Mouse (Mus musculus) heart, postnatal 10 days (tissue): Measurements from ENCODE around the gene Parp3. TPM values are rescaled to one million over a fixed set of nuclear protein-coding genes. Genes with fewer than 3 reads are reported as not detected.

Experiments
- DNase-seq, 2 experiments: peaks; one replicate each; pipeline ENCODE4 v3.0.0; 2021
- intact Hi-C: fragments of 180-260 bp; cut with DNase I; formaldehyde crosslinking; loops from one replicate; pipeline ENCODE4 v1.15.1; 2025
- total RNA-seq, 2 experiments: library from RNA; stranded (reverse); gene quantifications; 2 replicates each; pipeline ENCODE4 v1.2.3; 2021

Parp3 gene
- total RNA-seq, 2 experiments from 2014 or later = 12.5 to 13.5 TPM

DNA sequence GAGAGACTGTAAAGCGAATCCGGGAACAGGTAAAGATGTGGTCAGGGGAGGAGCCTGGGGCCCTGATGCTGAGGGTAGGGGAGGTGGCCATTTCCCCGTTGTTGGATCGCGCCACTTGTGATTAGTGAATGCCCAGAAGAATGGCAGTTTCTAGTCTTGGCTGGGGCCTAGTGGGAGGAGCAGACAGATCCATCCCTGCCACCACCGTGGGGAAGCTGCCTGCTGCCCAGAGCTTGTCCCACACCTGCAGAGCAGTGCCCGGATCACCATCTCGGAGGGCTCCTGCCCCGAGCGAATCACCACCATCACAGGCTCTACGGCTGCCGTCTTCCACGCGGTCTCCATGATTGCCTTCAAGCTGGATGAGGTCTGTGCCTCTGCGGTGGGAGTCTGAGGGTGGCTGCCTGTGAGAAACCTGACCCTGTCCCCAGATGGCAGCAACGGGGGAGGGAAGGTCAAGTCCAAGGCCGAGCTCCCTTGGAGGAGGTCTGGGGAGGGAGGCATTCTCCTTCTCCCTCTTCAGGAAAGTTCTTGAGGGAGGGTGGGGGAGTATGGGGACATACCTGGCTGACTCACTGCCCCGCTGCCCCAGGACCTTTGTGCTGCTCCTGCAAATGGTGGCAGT, 16.2 kb downstream of the Parp3 start:
- no peak for DNase-seq
- intact Hi-C loops = no loop called here

DNA sequence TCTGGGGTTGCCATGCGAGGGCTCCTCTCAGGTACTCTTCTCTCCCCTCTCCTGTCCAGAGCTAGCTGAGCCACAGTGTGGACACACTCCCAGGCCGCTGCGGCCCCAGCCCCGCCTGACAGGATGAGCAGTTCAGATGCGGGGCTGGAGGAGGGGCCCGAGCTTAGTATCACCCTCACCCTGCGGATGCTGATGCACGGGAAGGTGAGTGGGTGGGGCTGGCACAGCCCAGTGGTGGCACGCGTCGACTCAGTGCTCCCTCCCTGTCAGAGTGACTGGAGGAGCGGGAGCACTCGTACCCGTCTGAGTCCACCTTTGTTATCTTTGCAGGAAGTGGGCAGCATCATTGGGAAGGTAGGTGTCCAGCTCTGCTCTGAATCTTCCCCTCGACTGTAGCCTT, 16.8 kb downstream of the Parp3 start:
- DNase-seq = no peak
- intact Hi-C loops = no loop called here

DNA sequence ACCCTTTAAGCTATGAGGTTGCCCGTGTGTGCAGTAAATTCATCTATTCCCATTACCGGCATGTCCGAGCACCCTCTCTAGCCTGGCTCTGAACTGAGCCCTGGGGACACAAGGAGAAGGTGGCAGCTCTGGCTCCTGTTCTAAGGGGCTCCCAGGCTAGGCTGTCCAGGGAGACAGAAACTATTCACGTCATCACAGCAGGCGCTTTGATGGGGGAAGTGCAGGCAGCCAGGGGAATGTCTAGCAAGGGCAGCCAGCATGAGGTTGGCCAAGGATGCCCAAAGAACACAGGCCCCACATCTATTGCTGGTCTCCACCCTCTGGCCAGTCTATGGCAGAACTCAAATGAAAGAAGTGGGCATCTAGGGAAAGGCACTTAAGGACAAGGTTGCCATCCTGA, 18.8 kb downstream of the Parp3 start:
- intact Hi-C loops = no loop called here
- peak; percentile 63 to 67 for DNase-seq

DNA sequence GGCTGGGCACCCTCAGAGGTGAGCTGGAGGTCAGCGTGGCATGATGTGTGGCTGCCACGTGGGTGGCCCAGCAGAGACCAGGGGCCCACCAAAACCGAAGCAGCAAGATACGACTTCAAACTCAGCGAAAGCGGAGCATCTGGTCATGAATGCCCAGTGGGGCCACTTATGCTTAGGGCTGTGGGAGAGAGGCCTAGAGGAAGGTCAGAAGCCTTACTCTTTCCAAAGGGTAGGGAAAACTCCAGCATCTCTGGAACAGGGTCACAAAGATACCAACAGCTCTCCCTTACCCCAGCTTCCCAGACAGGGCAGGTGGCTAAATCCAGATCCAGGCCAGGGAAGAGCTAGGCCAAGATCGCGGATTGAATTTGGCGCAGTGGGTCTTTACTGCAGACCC, 19.6 kb downstream of the Parp3 start:
- DNase-seq = no peak
- intact Hi-C loops = no loop called here

DNA sequence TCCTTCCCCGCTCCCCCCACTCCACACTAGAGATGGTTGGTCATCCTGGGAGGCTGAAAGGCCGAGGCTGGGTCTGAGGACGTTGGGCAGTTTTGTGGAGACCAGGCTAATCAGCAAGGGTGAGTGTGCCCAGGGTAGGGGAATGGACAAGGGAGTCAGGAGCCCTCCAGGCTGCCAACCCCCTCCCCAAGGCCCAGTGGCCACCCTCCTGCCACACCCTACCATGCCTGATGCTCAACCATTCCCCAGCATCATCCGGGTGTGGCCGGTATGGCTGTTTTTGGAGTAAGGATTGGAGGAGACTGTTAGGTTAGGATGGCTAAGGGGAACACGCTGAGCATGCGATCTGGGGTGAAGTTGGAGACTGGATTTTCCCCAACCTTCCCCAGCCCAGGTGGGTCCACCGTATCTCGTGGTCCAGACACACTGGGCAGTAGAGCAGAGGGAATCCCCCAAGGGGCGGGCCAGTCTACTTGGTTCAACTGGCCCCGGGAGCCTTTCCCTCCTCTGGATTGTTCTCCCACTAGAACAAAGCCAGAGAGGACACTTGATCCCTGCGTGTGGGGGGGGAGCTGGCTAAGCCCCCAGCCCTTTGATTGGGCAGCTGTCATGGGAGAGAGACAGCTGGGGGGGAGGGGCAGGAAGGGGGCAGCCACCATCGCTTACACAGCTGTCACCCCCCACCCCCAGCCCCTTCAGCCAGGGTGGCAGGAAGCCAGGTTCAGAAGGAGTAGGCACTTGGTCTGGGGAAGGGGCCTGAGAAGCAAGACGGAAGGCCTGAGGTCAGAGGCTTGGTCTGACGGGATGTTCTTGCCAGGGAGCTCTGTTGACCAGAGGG, 20.2 kb downstream of the Parp3 start:
- intact Hi-C loops = no loop called here
- DNase-seq = no peak

DNA sequence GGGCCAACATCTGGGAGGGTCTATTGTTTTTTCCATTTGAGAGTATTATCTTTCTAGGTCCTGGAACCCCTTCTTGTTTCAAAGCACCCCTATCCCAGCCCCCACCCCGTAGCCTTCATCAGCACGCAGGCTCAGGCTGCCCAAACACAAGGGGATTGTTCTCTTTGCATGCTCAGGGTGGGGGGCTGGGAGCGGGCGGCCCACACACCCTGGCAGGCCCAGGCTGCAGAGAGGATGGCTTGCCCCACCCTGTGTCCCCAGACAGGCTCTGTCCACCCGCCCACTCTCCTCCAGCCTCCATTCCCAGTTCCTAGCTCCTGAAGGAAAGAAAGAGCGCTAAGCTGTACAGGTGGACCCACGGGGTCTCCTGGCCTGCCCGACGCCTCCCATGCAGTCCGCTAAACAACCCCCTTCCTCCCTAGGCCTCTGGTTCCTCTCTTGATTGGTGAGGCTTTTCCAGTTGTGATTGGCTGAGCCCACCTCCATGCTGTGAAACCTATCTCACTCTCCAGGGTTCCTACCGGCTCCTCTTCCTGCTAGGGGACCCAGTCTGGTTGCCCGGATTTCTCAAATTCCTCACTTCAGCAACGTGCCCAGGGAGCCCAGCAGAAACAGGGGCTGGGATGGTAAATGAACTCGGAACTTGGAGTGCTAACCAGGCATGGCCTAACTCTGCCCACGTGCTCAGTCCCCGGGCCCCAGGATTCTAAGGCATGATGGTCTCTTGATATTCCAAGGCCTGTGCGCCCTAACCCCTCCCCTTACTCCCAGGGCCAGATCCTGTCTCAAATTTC, 21.7 kb downstream of the Parp3 start:
- intact Hi-C loops = no loop called here
- DNase-seq = peak in 1 of 2 experiments; percentile 32

DNA sequence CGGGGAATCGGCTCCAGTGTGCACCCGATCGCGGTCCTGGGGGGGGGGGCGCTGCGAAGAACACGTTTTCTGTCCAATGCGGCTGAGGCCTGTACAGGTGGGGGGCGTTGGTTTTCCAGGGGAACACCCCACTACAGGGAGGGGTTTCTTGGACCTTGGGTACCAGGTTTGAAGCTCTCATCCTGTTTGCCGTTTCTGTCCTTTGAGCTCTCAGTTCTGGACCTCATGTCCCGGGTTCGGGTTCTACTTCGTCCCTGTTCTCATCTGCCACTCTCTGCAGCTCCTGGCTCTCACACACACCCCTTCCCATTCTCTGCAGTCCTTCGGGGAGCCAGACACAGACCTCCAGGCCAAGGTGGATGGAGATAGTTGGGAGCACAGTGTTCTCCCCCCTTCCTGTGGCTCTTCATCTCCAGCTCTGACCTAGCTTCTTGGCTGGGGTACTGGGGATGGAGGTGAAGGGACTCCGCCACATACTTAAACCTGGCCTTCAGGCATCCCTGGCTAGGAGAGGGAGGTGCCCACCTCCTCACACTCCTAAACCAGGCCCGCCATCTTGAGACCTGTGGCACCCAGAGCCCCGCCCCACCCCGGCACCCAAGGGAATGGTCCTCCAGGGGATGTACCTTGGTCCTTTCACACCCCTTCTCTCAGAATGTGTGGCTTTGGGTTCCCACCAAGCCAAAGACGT, 22.5 kb downstream of the Parp3 start:
- intact Hi-C loops = no loop called here
- DNase-seq = peak in 1 of 2 experiments; percentile 43

DNA sequence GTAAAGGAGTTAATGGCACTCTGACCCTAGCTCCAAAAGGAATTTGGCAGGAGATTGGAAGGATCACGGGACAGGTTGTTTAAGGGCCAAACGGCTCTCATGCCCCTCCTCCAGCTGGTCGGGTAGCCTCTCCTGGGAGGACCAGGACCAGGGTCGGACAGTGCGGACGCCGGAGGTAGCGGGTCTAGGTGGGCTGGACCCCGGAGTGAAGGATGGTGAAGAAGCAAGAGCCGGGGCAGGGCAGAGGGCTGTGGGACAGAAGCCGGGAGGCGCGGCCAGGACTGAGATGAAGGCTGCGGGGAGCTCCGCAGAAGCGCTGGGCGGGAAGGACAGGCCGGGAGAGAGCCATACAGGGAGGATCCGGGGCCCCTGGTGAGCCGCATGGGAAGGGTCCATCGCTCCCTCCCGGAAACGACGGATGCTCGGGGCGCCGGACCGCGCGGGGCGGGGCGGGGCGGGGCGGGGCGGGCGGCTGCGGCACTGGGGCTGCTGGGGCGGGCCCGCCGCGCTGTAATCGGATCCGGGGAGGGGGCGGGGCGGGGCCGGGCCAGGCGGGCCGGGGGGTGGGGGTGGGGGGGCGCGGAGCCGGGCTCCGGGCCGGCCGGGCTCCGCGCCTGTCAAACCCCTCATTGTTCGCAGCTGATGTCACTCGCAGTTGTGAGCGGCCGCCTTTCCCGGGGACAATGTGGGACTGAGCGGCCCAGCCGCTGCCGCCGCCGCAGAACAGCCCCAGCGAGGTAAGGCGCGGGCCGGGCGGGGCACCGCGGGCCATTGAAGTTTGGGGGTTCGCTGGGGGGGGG, 23.3 kb downstream of the Parp3 start, which contains the start of gene Pcbp4:
Gene Pcbp4 (plus strand): TSS at position 21 of the 800 bp plus-strand sequence.
- peak; percentile 73 to 79 for DNase-seq
- intact Hi-C loops = no loop called here

DNA sequence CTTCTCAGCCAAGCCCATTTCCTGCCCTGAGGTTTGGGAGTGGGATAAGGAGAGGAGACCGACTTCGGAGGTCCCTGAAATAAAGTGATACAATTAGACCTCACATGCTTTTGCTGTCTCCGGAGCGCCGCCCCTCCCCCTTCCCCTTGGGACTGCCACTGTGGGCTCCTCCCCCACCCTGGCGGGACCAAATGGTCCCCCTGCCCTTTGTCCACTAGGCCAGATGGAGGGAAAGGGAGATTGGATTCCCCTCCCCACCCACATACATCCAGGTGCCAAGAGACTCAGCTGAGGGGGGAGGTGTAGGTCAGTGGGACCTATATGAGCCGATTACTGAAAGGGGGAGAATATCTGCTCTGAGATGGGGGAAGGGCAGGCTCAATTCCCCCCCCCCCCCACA, 23.9 kb downstream of the Parp3 start:
- intact Hi-C loops = no loop called here
- peak in 1 of 2 experiments; percentile 58 for DNase-seq

DNA sequence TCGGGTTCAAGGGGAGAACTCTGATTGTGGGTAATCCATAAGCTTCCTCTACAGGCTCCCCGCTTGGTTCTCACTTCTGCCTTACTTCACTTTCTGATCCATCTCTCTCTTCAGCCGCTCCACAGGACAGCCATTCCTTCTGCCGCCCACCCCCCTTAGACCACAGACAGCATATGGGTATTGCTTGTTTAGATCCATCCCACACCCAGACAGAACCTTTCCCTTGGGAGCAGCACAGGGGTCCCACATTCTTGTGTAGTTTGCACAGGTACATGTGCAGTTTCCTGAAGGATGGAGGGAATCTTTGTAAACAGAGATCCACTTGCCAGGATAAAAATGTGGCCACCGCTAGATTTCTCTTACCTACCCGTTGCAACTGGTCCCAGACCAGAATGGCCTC, 24.4 kb downstream of the Parp3 start:
- no peak for DNase-seq
- intact Hi-C loops = no loop called here

DNA sequence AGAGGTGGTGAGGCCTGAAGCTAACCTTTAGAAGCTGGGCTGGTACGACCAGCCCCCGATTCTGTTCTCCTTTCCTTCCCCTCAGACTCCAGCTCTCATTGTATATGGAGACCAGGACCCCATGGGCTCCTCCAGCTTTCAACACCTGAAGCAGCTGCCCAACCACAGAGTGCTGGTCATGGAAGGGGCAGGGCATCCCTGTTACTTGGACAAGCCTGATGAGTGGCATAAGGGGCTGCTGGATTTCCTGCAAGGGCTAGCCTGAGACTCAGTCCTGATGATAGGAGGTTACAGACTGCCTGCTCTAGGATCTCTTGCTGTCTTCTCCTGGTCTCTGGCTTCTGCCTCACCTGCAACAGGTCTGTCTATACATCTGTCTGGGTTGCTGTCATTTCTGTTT, 24.9 kb downstream of the Parp3 start:
- intact Hi-C loops = no loop called here
- DNase-seq = no peak

DNA sequence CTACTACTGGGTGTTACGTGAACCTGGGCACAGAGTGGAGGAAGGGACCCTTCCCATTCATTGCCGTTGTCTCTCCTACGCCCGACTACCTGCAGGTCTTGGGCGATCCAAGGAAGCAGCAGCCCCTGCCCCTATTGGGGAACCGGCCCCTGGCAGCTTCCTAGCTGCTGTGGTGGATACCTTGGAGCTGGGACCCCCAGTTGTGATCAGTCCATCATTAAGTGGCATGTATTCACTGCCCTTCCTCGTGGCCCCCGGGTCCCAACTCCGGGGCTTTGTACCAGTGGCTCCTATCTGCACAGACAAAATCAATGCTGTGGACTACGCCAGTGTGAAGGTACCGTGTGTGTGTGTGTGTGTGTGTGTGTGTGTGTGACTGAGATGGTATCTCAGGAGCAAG, 25.5 kb downstream of the Parp3 start:
- intact Hi-C loops = no loop called here

DNA sequence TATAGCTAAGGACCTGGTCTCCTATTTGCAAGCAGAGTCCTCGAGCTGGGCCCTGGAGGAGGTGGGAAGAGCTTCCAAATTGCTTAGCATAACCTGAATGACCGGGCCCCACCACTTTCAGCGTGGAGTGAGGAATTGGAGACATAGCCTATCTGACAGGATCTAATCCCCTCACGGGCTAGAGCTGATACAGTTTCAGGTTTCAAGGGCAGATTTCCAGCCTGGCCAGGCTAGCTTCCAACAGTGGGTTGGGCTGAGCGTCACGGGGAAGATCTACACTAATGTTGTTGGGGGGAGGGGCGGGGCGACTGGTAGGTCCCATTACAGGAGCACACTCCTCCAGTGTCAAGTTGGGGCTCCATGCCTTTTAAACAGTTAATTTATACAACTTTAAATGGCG, 26.1 kb downstream of the Parp3 start:
- DNase-seq = peak; percentile 60 to 61
- intact Hi-C loops = no loop called here

More for the DNA sequence above, 25.5 kb downstream of the Parp3 start:
- no peak for DNase-seq

DNA sequence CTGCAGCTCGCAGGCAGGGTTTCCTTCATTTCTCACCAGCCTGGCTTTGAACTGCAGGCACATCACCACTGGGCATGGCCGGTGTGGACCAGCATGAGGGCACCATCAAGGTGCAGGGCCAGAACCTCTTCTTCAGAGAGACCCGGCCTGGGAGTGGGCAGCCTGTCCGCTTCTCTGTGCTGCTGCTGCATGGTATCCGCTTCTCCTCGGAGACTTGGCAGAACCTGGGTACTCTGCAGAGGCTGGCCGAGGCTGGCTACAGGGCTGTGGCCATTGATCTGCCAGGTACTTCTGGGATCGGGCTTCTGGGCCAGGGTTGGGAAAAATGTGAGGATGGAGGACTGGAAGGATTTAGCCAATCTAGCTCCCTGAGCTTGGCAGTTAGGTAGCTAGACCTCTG, 26.8 kb downstream of the Parp3 start:
- intact Hi-C loops = no loop called here
- no peak for DNase-seq

DNA sequence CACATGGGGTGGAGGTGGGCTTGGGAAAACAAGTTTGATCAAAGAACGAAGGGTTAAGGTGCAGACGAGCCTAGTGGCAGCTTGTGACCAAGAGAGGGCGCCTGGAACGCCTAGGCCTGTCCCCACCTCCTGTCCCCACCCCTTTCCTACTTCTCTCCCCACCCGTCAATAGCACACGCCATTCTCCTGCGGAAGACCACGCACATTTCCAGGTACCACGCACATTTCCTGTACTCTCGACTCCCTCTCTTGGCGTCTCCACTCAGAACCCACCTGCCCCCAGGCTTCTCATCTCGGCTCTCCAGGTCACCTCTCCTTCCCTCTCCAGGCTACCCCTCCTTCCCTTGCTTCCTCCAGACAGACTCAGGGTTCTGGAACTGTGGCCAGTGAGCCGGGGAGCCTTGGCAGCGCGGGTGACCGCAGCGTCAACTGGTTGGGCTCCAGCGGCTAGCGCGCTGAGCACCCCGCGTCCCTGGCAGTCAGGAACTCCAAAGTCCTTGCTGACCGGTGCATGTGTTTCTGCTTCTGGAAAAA, 28.2 kb downstream of the Parp3 start:
- DNase-seq = peak; percentile 83 to 87
- intact Hi-C loops = loop anchor here (1.0 kb wide), 1 partner anchor 28 kb away; the partner anchor contains the start of gene Parp3

DNA sequence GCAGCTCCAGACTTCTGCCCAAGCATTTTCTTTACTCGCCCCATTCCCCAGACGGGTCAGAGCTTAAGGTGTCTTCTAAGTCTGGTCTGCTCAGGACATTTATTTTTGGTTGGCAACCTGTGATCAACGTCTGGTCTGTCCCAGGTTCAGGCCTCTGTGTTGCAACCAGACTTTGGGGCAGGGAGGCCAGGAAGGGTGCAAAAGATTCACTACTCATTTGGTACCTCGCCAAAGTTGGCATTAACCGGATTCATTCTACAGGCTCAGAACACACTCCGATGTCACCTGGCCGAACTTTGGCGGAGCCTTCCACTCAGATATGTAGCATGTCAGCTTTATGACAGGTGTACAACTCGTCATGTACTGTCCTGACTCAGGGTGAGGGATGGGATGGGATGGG, 28.8 kb downstream of the Parp3 start:
- intact Hi-C loops = loop anchor here (1.0 kb wide), 1 partner anchor 28 kb away; the partner anchor contains the start of gene Parp3
- DNase-seq = no peak

DNA sequence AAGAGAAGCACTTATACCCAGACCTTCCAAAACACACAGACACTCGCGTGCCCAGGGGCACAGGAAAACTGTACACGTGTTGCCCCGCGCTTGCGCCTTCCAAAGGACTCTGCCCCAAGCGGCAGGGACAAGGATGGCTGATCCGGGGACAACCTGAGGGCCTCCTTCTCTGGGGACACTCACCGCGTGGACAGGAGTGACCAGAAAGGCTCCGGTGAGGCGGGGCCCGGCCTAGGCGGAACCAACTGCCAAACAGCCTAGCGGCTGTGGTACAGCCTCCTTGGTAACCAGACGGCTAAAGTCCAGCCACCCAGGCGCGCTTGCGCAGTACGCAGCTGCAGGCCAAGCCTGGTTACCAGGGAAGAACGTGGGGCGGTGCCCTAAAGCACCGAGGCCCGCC, 29.4 kb downstream of the Parp3 start, which contains the start of the genes Abhd14b and Abhd14a:
Gene Abhd14b (plus strand): TSS at position 112 of the 400 bp plus-strand sequence.
Gene Abhd14a (minus strand): TSS at position 331 of the 400 bp plus-strand sequence.
- intact Hi-C loops = no loop called here
- DNase-seq = peak; percentile 95 to 96

DNA sequence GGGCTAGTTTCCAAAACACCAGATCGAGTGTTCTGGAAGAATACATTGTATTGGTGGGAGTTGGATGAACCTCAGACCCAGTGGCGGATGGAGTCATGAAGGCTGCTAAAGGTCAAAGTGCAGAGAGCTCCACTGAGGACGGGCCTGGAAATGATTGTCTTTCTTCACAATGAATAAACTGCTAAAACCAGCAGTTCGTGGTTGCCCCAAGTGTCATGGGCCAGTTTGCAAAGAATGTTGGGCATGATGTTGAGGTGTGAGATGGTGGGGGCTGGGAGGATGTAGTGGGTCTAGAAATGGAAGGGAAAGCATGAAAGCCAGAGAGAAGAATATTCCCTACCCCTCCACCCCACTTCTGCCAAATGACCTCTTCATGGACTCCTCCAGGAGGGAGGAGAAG, 31.9 kb downstream of the Parp3 start:
- intact Hi-C loops = no loop called here
- DNase-seq = no peak

DNA sequence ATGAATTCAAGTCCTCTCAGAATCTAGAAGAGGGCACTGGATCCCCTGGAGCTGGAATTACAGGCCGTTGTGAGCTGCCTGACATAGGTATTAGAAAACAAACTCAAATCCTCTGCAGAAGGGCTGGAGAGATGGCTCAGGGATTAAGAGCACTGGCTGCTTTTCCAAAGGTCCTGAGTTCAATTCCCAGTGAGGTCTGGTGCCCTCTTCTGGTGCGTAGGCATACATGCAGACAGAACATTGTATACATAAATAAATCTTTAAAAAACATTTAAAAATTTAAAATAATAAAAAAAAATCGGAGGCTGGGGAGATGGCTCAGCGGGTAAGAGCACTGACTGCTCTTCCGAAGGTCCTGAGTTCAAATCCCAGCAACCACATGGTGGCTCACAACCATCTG, 34.1 kb downstream of the Parp3 start:
- intact Hi-C loops = no loop called here
- no peak for DNase-seq
